Mouse (Mus musculus) spleen, adult 2 months (tissue): ENCODE measurements at regions not wholly inside any gene's neighbourhood (a gene's known extent, or its start where the extent isn't known, plus 50 kb on each side); places are given as distances from the start of the nearest gene placed in this dataset.

Source experiments
- DNase-seq, 2 experiments: peaks; one replicate each; pipeline versions ENCODE4 v3.0.0 to v3.0.0-alpha.2; 2012 to 2021; ENCODE audit warnings: low spot score in 2 of 2, low read depth in 1 of 2
- H3K27ac ChIP-seq: fragments of 200-500 bp; 2 replicates; pipeline ENCODE4 v1.5.1; 2012; ENCODE audit warnings: low read length, inconsistent platforms; ENCODE audit not compliant: insufficient read depth
- H3K27me3 ChIP-seq: fragments of 200-500 bp; 2 replicates; pipeline ENCODE4 v1.6.1; 2012; ENCODE audit warnings: mild to moderate bottlenecking, moderate library complexity, low read length, inconsistent platforms; ENCODE audit not compliant: control insufficient read depth, insufficient read depth
- H3K36me3 ChIP-seq: fragments of 200-500 bp; 2 replicates; pipeline ENCODE4 v1.6.1; 2012; ENCODE audit warnings: mild to moderate bottlenecking, low read length, inconsistent platforms; ENCODE audit not compliant: control insufficient read depth, insufficient read depth
- H3K4me1 ChIP-seq: fragments of 200-500 bp; 2 replicates; pipeline ENCODE4 v1.6.1; 2011; ENCODE audit warnings: inconsistent platforms; ENCODE audit not compliant: control insufficient read depth, insufficient read depth, insufficient read length
- H3K4me3 ChIP-seq: fragments of 200-500 bp; 2 replicates; pipeline ENCODE4 v1.5.1; 2011; ENCODE audit warnings: mild to moderate bottlenecking, inconsistent platforms; ENCODE audit not compliant: insufficient read depth, insufficient read length; ENCODE audit errors: extremely low read depth
- CTCF ChIP-seq: fragments of 200-500 bp; IDR thresholded peaks from 2 replicates; pipeline ENCODE4 v1.5.1; 2011; ENCODE audit warnings: mild to moderate bottlenecking, inconsistent platforms; ENCODE audit not compliant: insufficient read depth, insufficient read length, insufficient replicate concordance; ENCODE audit errors: extremely low read depth
- POLR2A ChIP-seq: fragments of 200-500 bp; IDR thresholded peaks from 2 replicates; pipeline ENCODE4 v1.6.1; 2011; ENCODE audit warnings: low read depth, low read length, inconsistent platforms
- WGBS: fragments of 180-500 bp; shearing (Covaris S2); methylation state at CpG from one replicate; pipeline ENCODE4 v1.1.7; 2018; 5-methylcytosine and 5-hydroxymethylcytosine counted together

DNA sequence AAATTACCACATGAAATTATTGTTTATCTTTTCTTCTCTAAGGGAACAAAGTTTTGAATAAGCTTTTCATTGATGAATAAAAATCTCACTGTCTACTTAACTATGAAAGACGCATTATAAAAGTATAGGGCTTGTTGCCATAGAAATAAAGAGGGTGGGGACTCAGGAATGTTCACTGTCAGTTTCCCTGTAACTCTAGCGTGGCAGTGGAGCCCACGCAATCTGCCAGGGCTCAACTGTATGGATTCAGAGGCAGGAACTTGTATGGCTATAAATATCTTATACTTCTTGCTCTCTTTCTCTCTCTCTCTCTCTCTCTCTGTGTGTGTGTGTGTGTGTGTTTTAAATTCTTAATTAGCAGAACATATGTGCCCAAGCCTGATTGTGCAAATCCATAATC lies 276.2 kb upstream of the Runx1 start:
- Histone ChIP-seq H3K4me3 (no peak overlapping the region), H3K27ac (no peak overlapping the region), H3K27me3 (no peaks in the 10 kb centered on the region), H3K36me3 (no peaks in the 10 kb centered on the region), H3K4me1 (no peaks in the 10 kb centered on the region)
- no peak for DNase-seq
- TF ChIP-seq POLR2A (no peak), CTCF (no peak)
- 87% methylated on average over 3 of the region's 3 CpGs for WGBS

- H3K4me3 ChIP-seq, result no peak overlapping the region
- no peaks in the 10 kb centered on the region for H3K4me1 ChIP-seq
- no peak for DNase-seq
- TF ChIP-seq POLR2A (no peak), CTCF (no peak)
- 86% methylated on average over 8 of the region's 8 CpGs for WGBS
- no peaks in the 10 kb centered on the region for H3K27me3 ChIP-seq
- no peaks in the 10 kb centered on the region for H3K36me3 ChIP-seq
- H3K27ac ChIP-seq, result no peak overlapping the region
Observed at GRCm38 (mm10) chr16:93098057-93098456, 272.1 kb upstream of the Runx1 start.

DNA sequence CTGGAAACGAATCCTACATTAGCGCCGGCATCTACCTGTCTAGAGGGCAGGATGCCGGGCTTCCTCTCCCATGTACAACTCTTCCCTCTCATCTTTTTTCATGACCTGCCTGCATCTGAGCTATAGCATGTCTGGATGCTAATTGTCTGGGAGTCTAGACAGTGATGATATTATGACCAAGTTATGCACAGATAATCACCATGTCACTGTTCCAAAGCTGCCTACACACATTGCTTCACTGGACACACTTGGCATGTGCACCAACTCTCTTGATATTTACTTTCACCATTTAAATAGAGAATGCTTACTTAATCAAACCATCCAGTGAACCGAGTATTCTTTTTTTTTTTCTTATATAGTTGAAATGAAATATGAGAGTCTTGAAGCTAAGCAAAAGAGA lies 270.2 kb upstream of the Runx1 start:
- H3K27me3 ChIP-seq, result no peaks in the 10 kb centered on the region
- H3K4me3 ChIP-seq, result no peak overlapping the region
- no peaks in the 10 kb centered on the region for H3K4me1 ChIP-seq
- no peak for TF ChIP-seq POLR2A
- no peak for TF ChIP-seq CTCF
- H3K27ac ChIP-seq, result no peak overlapping the region
- WGBS, result 89% methylated on average over 5 of the region's 5 CpGs
- no peaks in the 10 kb centered on the region for H3K36me3 ChIP-seq
- DNase-seq, result no peak

DNA sequence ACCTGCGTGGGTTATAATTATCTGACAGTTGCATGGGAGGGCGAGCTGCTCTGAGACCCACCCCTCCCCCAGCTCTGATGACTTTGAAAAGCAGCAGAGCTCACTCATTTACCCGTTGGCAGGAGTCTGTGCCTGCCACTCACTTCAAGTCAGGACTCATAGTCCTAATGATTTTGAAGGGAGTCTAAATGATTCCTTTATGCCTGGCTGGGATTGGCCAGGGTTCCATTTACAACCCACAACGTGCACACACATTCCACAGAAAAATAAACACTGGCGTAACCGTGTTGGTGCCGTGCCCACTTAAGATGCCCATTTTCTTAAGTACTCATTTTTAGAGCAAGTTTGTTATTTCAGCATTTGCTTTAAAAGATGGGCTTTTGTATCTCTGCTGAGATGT lies 266.8 kb upstream of the Runx1 start:
- WGBS, result 81% methylated on average over 7 of the region's 7 CpGs
- Histone ChIP-seq H3K36me3 (no peaks in the 10 kb centered on the region), H3K4me3 (no peak overlapping the region), H3K27me3 (no peaks in the 10 kb centered on the region), H3K27ac (no peak overlapping the region), H3K4me1 (no peaks in the 10 kb centered on the region)
- TF ChIP-seq CTCF (no peak), POLR2A (no peak)
- no peak for DNase-seq

- no peak for DNase-seq
- H3K4me3 ChIP-seq, result no peak overlapping the region
- no peaks in the 10 kb centered on the region for H3K36me3 ChIP-seq
- WGBS, result 94% methylated on average over 10 of the region's 10 CpGs
- TF ChIP-seq CTCF (no peak), POLR2A (no peak)
- H3K4me1 ChIP-seq, result no peaks in the 10 kb centered on the region; the same call in 1 of the 2 replicates
- no peaks in the 10 kb centered on the region for H3K27me3 ChIP-seq
- H3K27ac ChIP-seq, result no peak overlapping the region
Observed at GRCm38 (mm10) chr16:93085227-93085883, 259.4 kb upstream of the Runx1 start.

DNA sequence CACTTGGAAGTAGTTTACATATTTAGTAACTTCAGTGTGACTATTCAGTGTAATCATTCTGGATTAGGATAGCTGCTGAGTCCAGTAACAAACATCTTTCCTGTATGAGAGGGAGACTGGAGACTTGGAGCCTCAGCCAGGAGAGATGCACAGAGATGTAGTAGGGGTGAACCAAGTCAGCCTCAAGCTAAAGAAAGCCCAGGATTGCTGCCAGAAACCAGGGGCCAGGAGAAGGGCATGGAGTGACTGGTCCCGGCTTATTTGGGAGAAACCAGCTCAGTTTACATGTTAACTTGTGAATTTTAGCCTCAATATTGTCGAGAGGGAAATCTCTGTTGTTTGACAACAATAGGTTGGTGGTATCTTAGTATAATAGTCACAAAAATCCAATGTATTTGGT lies 257.8 kb upstream of the Runx1 start:
- H3K4me3 ChIP-seq, result no peak overlapping the region
- H3K27me3 ChIP-seq, result no peaks in the 10 kb centered on the region
- WGBS, result 86% methylated on average over 2 of the region's 2 CpGs
- DNase-seq, result no peak
- no peak overlapping the region for H3K27ac ChIP-seq
- TF ChIP-seq CTCF (no peak), POLR2A (no peak)
- no peaks in the 10 kb centered on the region for H3K36me3 ChIP-seq
- no peaks in the 10 kb centered on the region; the same call in 1 of the 2 replicates for H3K4me1 ChIP-seq

DNA sequence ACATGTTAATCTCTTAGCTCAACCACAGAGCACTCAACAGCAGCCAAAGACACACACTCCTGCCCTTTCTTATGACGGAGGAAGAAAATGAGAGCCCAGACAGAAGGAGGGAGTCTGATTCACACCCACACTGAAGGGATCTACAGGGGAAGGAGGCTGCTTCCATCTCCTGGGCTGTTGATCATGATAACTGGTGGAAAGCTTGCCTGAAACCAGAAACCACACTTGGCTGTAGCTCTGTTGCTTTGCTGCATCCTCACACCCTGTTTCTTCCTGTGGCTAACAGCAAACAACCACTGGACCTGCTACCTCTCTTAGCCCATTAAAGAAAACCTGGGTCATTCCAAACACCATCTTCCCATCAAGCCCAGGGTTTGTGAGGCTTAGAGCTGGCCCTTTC lies 257.2 kb upstream of the Runx1 start:
- Histone ChIP-seq H3K4me3 (no peak overlapping the region), H3K27me3 (no peaks in the 10 kb centered on the region), H3K4me1 (no peaks in the 10 kb centered on the region; the same call in 1 of the 2 replicates), H3K27ac (no peak overlapping the region), H3K36me3 (no peaks in the 10 kb centered on the region)
- DNase-seq, result no peak
- WGBS, result 75% methylated on average over 1 of the region's 1 CpGs
- TF ChIP-seq CTCF, result no peak
